Mouse (Mus musculus): ENCODE data around the gene Bean1. TPM values are rescaled to one million over a fixed set of nuclear protein-coding genes. Genes with fewer than 3 reads are reported as not detected.
A peak's percentile ranks its signal among the peaks of the same experiment; 100 is the strongest.

The Bean1 gene
- total and polyA plus RNA-seq, 3 experiments = not detected

GRCm38 (mm10) chr8:104242038-104242644, 71.9 kb downstream of the Bean1 start:
- TF ChIP-seq GATA1 (IDR thresholded peaks at IDR 0.05; ENCODE audit: low read depth, low read length) = peak; percentile 94
- TF ChIP-seq JUND (IDR thresholded peaks at IDR 0.05; ENCODE audit: low read depth, low read length) = no peak
- TF ChIP-seq CTCF (IDR thresholded peaks at IDR 0.05 in 2 of 3, conservative IDR thresholded peaks at IDR 0.05 in 1 of 3; ENCODE audit: control insufficient read depth in 1 of 3, insufficient read depth in 1 of 3, low read depth in 2 of 3, low read length in 3 of 3, poor library complexity in 1 of 3, severe bottlenecking in 1 of 3) = no peak
- peak; percentile 82 for TF ChIP-seq TCF12 (IDR thresholded peaks at IDR 0.05; ENCODE audit: low read depth, low read length)
- TF ChIP-seq ETS1 (IDR thresholded peaks at IDR 0.05; ENCODE audit: low read depth, low read length) = peak; percentile 85
- TF ChIP-seq POLR2A (IDR thresholded peaks at IDR 0.05; ENCODE audit: control insufficient read depth in 1 of 2, insufficient read depth in 1 of 2, low read depth in 1 of 2, low read length in 2 of 2, poor library complexity in 1 of 2) = no peak
- peak; percentile 67 for TF ChIP-seq SIN3A (IDR thresholded peaks at IDR 0.05; ENCODE audit: low read length)
- TF ChIP-seq USF2 (IDR thresholded peaks at IDR 0.05; ENCODE audit: borderline replicate concordance in 1 of 2, insufficient read depth in 1 of 2, low read depth in 1 of 2, low read length in 2 of 2) = no peak
- peak; percentile 81 to 90 for TF ChIP-seq EP300 (IDR thresholded peaks at IDR 0.05; ENCODE audit: low read depth in 1 of 2, low read length in 2 of 2)
- TF ChIP-seq ZC3H11A (IDR thresholded peaks at IDR 0.05; ENCODE audit: low read depth, low read length) = no peak
- peak; percentile 22; the same call in 1 of the 2 replicates for TF ChIP-seq MXI1 (IDR thresholded peaks at IDR 0.05; ENCODE audit: low read depth, low read length)
- TF ChIP-seq MAFK (IDR thresholded peaks at IDR 0.05; ENCODE audit: borderline replicate concordance, low read depth, low read length) = no peak
- TF ChIP-seq RCOR1 (IDR thresholded peaks at IDR 0.05; ENCODE audit: low read depth, low read length) = peak; percentile 60
- peak; percentile 64 for DNase-seq (ENCODE audit: low read depth, low spot score)

DNA sequence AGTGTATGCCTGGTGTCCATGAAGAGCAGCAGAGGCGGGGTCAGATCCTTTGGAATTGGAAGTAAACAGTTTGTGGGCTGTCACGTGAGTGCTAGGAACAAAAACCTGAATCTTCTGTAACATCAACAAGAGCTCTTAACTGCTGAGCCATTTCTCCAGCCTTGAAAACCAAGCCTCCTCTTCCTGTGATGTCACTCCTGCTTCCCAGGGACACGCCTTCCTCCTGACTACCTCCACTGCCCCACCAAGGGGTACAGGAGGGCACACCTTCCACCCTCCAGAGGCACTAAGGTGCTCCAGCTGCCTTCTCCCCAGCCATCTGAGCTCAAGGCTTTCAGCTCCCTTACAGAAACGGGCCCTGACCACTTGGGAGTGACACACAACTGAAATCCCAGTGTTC, 76.4 kb downstream of the Bean1 start:
- H3K27me3 ChIP-seq (ENCODE audit: control insufficient read depth in 1 of 2, insufficient read depth in 2 of 2, low read length in 2 of 2) = no peaks in the 10 kb centered on the region
- TF ChIP-seq MAFK (IDR thresholded peaks at IDR 0.05; ENCODE audit: borderline replicate concordance, low read depth, low read length) = no peak
- no peak for TF ChIP-seq SMC3 (IDR thresholded peaks at IDR 0.05; ENCODE audit: low read depth, low read length)
- TF ChIP-seq ZMIZ1 (IDR thresholded peaks at IDR 0.05; ENCODE audit: low read depth, low read length) = no peak
- TF ChIP-seq RAD21 (IDR thresholded peaks at IDR 0.05; ENCODE audit: low read depth, low read length) = no peak
- TF ChIP-seq TBP (IDR thresholded peaks at IDR 0.05; ENCODE audit: low read depth, low read length) = no peak
- TF ChIP-seq MAX (IDR thresholded peaks at IDR 0.05; ENCODE audit: low read length) = no peak
- no peak for TF ChIP-seq ZNF384 (IDR thresholded peaks at IDR 0.05; ENCODE audit: low read depth, low read length)
- TF ChIP-seq MYC (IDR thresholded peaks at IDR 0.05; ENCODE audit: low read depth, low read length) = no peak
- no peak for TF ChIP-seq CTCF (IDR thresholded peaks at IDR 0.05 in 2 of 3, conservative IDR thresholded peaks at IDR 0.05 in 1 of 3; ENCODE audit: control insufficient read depth in 1 of 3, insufficient read depth in 1 of 3, low read depth in 2 of 3, low read length in 3 of 3, poor library complexity in 1 of 3, severe bottlenecking in 1 of 3)
- TF ChIP-seq ZKSCAN1 (IDR thresholded peaks at IDR 0.05; ENCODE audit: low read depth, low read length) = no peak
- no peak for TF ChIP-seq ZC3H11A (IDR thresholded peaks at IDR 0.05; ENCODE audit: low read depth, low read length)
- peak overlapping the region; percentile 74 for H3K27ac ChIP-seq (ENCODE audit: control insufficient read depth, low read depth, low read length)
- no peak overlapping the region for H3K4me3 ChIP-seq (ENCODE audit: control insufficient read depth in 1 of 2, insufficient read depth in 1 of 2, low read depth in 2 of 2, low read length in 2 of 2)
- H3K36me3 ChIP-seq (ENCODE audit: control insufficient read depth in 1 of 2, insufficient read depth in 2 of 2, low read length in 2 of 2) = peaks cover 0 to 20% of the 10 kb centered on the region in 2 experiments; a peak in 2 of 4 replicates
- peaks cover 7% of the 10 kb centered on the region for H3K79me2 ChIP-seq (ENCODE audit: control insufficient read depth, insufficient read depth, low read length, poor library complexity)
- H3K9ac ChIP-seq (ENCODE audit: control insufficient read depth, low read depth, low read length, poor library complexity, severe bottlenecking) = no peak overlapping the region; the same call in 1 of the 2 replicates
- no peaks in the 10 kb centered on the region for H3K9me3 ChIP-seq (replicated peaks; ENCODE audit: insufficient read depth, low read length)
- no peak for DNase-seq (ENCODE audit: low read depth, low spot score)
- peaks cover 10 to 40% of the 10 kb centered on the region in 2 experiments for H3K4me1 ChIP-seq (ENCODE audit: control insufficient read depth in 1 of 2, insufficient read depth in 2 of 2, low read length in 2 of 2)

More at GRCm38 (mm10) chr8:104242038-104242644, 71.9 kb downstream of the Bean1 start:
- no peaks in the 10 kb centered on the region for H3K27me3 ChIP-seq (ENCODE audit: control insufficient read depth in 1 of 2, insufficient read depth in 2 of 2, low read length in 2 of 2)
- peaks cover 15 to 52% of the 10 kb centered on the region in 2 experiments for H3K4me1 ChIP-seq (ENCODE audit: control insufficient read depth in 1 of 2, insufficient read depth in 2 of 2, low read length in 2 of 2)
- no peaks in the 10 kb centered on the region for H3K9me3 ChIP-seq (replicated peaks; ENCODE audit: insufficient read depth, low read length)
- H3K79me2 ChIP-seq (ENCODE audit: control insufficient read depth, insufficient read depth, low read length, poor library complexity) = no peaks in the 10 kb centered on the region
- peak overlapping the region; percentile 45 for H3K27ac ChIP-seq (ENCODE audit: control insufficient read depth, low read depth, low read length)
- no peak overlapping the region for H3K9ac ChIP-seq (ENCODE audit: control insufficient read depth, low read depth, low read length, poor library complexity, severe bottlenecking)
- no peak overlapping the region for H3K4me3 ChIP-seq (ENCODE audit: control insufficient read depth in 1 of 2, insufficient read depth in 1 of 2, low read depth in 2 of 2, low read length in 2 of 2)
- H3K36me3 ChIP-seq (ENCODE audit: control insufficient read depth in 1 of 2, insufficient read depth in 2 of 2, low read length in 2 of 2) = peaks cover 0 to 33% of the 10 kb centered on the region in 2 experiments; a peak in 2 of 4 replicates
